Mouse (Mus musculus) liver, embryonic 16.5 days (tissue): ENCODE data around the gene Emsy. TPM values are rescaled to one million over a fixed set of nuclear protein-coding genes. Genes with fewer than 3 reads are reported as not detected.
A peak's percentile ranks its signal among the peaks of the same experiment; 100 is the strongest.

Experiments used
- ATAC-seq: fragments of 200-750 bp; cut with Nextera tagmentation; 2 replicates; pipeline ENCODE4 v1.8.0; 2017; ENCODE audit warnings: low read depth, mild to moderate bottlenecking, moderate number of reproducible peaks, moderate library complexity
- H3K27ac ChIP-seq: fragments of 300-500 bp; sonication (generic); 2 replicates; pipeline ENCODE4 v1.5.1; 2014; ENCODE audit warnings: mild to moderate bottlenecking, low read length
- H3K27me3 ChIP-seq: fragments of 300-500 bp; sonication (generic); 2 replicates; pipeline ENCODE4 v1.6.1; 2014; ENCODE audit warnings: low read depth, low read length, mixed read lengths; ENCODE audit not compliant: control insufficient read depth, insufficient read depth
- H3K36me3 ChIP-seq: fragments of 300-500 bp; sonication (generic); 2 replicates; pipeline ENCODE4 v1.6.1; 2014; ENCODE audit warnings: mild to moderate bottlenecking; ENCODE audit not compliant: control insufficient read depth, insufficient read depth
- H3K4me1 ChIP-seq: fragments of 300-500 bp; sonication (generic); 2 replicates; pipeline ENCODE4 v1.6.1; 2014; ENCODE audit warnings: low read depth, low read length, mixed read lengths; ENCODE audit not compliant: control insufficient read depth
- H3K4me2 ChIP-seq: fragments of 300-500 bp; sonication (generic); 2 replicates; pipeline ENCODE4 v1.6.1; 2014; ENCODE audit warnings: low read depth, low read length, mixed read lengths
- H3K4me3 ChIP-seq: fragments of 300-500 bp; sonication (generic); 2 replicates; pipeline ENCODE4 v1.5.1; 2014; ENCODE audit warnings: low read depth, mild to moderate bottlenecking, low read length
- H3K9ac ChIP-seq: fragments of 300-500 bp; sonication (generic); 2 replicates; pipeline ENCODE4 v1.6.1; 2014; ENCODE audit warnings: low read depth, low read length
- H3K9me3 ChIP-seq: fragments of 300-500 bp; sonication (generic); replicated peaks from 2 replicates; pipeline ENCODE4 v1.6.1; 2016; ENCODE audit warnings: low read length; ENCODE audit not compliant: control insufficient read depth
- WGBS: fragments of 180-500 bp; shearing (Covaris S2); extraction: QIAGEN DNeasy Blood & Tissue Kit; methylation state at CpG from one replicate; pipeline ENCODE4 v1.1.7; 2014; ENCODE audit not compliant: insufficient replicate concordance; 5-methylcytosine and 5-hydroxymethylcytosine counted together
- polyA plus RNA-seq: library from polyadenylated mRNA; unstranded; fragments of >200 nt; fragmentation: Nextera tagmentation; extraction: Ambion mirVana; gene quantifications from 2 replicates; pipeline ENCODE4 v1.2.1, GENCODE M21; 2015

Gene Emsy
- polyA plus RNA-seq, 1 experiment from 2014 or later, result 7.4 TPM

DNA sequence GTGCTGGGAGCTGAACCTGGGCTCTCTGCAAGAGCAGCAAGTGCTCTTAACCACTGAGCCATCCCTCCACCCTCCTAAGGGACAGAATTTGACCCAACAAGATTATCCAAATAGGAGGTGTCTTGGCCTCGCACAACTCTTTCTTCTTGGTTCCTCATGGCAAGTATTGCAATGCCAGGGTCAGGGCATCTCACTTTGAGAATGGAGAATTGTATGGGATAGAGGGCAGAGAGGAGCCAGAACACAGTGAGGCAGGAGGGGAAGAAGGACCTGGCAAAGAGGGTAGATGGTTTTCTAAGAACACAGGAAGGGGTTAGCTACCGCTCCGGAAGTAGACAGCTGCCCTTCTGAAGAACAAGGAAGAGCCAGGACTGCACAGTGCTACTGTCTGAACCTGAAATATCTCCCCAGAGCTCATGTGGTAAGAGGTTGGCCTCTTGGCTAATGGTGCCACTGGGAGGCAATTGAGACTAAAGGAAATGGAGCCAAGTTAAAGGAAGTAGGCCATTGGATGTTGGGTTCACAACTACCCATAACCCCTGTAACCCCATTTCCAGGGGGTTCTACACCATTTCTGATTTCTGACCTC is 80.8 kb downstream of the Emsy start:
- no peak for ATAC-seq
- 77% methylated on average over 3 of the region's 3 CpGs for WGBS
- Histone ChIP-seq H3K27me3 (no peaks in the 10 kb centered on the region), H3K36me3 (no peaks in the 10 kb centered on the region), H3K4me2 (no peak overlapping the region), H3K27ac (no peak overlapping the region), H3K9me3 (no peaks in the 10 kb centered on the region), H3K4me3 (no peak overlapping the region), H3K9ac (no peak overlapping the region), H3K4me1 (no peaks in the 10 kb centered on the region)

DNA sequence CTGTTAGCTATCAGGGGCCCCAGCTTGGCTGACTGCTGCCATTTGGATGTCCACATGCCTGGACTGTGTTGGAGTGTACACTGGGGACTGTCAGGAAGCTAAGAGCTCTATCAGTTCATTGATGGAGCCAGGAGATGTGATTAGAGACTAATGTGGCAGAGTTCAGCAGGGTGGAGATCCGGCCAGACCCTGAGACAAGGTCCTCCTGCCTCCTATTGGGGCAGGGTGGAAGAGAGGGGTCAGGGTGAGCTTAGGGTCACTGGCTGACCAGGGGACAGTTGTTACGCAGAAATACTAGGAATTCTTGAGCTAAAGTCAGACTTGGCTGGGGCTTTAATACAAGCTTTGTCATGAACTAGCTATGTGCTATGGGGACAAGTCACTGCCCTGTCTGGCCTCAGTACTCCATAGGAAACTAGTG is 81.8 kb downstream of the Emsy start:
- Histone ChIP-seq H3K4me3 (no peak overlapping the region), H3K36me3 (no peaks in the 10 kb centered on the region), H3K9ac (no peak overlapping the region), H3K4me1 (no peaks in the 10 kb centered on the region), H3K4me2 (no peak overlapping the region), H3K27me3 (no peaks in the 10 kb centered on the region), H3K9me3 (no peaks in the 10 kb centered on the region), H3K27ac (no peak overlapping the region)
- ATAC-seq, result 0 out of 2 replicates have a peak, but pooled peaks have one; percentile 12
- WGBS, result 62% methylated on average over 2 of the region's 2 CpGs

DNA sequence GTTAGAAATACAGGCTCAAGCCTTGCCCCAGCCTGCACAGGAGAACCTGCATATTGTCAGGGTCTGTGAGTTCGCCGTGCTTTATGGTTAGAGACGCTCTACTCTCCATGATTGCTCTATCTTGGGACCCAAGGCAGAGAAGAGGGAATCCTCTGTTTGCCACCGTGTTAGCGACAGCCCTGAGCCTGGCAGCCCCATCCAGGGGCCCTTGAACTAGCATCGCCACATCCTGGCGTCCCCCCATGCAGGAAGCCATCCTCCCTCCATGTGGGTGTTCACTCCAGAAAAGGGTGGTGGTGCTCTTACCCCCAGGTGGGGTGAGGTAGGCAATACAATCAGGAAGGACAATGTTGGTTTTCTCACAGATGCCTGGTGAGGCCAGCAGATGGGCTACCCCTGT is 82.3 kb downstream of the Emsy start:
- Histone ChIP-seq H3K27ac (no peak overlapping the region), H3K4me3 (no peak overlapping the region), H3K4me2 (no peak overlapping the region), H3K9ac (no peak overlapping the region), H3K36me3 (no peaks in the 10 kb centered on the region), H3K4me1 (no peaks in the 10 kb centered on the region), H3K9me3 (no peaks in the 10 kb centered on the region), H3K27me3 (no peaks in the 10 kb centered on the region)
- ATAC-seq, result no peak
- WGBS, result 70% methylated on average over 7 of the region's 7 CpGs

DNA sequence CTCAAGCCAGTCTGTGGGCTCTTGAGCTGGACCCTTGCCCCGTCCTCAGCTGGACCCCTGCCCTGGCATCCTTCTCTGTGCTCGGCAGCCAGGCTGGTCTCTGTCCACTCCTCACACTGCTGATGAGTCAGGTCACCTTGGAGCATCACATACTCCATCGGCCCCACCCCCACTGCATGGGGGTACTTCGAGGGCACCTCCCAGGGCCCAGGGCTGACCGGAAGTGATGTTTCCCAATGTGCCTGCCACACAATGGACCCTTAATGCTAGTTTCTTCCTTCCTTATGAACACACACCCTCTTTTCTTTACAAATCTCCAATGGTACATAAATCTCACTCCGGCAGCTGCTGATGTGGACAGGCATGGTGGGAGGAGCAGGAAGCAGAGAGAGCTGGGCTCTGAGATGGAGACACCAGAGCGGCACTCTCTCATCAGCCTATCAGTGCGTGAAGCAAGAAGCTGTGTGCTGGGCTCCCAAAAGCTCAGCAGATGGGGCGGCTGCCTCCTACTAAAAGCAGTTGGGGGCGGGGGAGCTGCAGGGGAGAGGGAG is 83.3 kb downstream of the Emsy start:
- peak; percentile 15; the same call in 1 of the 2 replicates for ATAC-seq
- Histone ChIP-seq H3K4me3 (no peak overlapping the region), H3K27me3 (no peaks in the 10 kb centered on the region), H3K9me3 (no peaks in the 10 kb centered on the region), H3K4me1 (no peaks in the 10 kb centered on the region), H3K4me2 (no peak overlapping the region), H3K27ac (no peak overlapping the region; the same call in 1 of the 2 replicates), H3K36me3 (no peaks in the 10 kb centered on the region), H3K9ac (no peak overlapping the region)
- 20% methylated on average over 10 of the region's 10 CpGs for WGBS

DNA sequence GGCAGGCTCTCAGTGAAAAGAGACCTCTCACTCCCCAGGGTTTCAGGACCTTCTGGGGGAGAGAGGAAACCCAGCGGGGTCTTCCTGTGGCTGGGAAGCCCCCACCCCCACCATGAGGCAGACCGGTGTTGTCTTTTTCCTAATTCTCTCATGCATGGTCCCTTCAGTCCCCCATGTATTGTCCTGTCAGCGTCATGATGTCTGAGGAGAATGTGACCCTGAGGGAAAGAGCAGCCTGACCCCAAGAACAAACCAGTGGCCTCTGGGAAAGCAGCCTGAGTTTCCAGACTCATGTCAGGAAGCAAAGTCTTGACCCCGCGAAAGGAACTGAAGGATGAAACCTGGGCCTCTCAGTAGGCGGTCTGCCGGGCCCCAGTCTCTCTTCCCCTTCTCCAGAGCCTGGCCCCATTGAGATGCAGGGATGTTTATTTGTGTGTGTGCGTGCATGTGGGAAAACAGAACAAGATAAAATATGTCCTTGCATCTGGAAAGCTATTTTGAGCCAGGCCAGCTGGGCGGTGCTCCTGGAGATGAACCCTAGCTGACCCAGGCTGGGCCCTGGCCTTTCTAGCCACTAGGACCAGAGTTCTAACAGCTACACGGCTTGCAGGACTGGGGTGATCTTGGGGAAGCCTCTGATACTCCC is 84.2 kb downstream of the Emsy start:
- Histone ChIP-seq H3K4me1 (no peaks in the 10 kb centered on the region), H3K4me3 (no peak overlapping the region), H3K9ac (no peak overlapping the region), H3K27me3 (no peaks in the 10 kb centered on the region), H3K4me2 (no peak overlapping the region), H3K9me3 (no peaks in the 10 kb centered on the region), H3K27ac (peak overlapping the region; percentile 33; the same call in 1 of the 2 replicates), H3K36me3 (no peaks in the 10 kb centered on the region)
- WGBS, result 35% methylated on average over 10 of the region's 10 CpGs
- peak; percentile 65 for ATAC-seq

DNA sequence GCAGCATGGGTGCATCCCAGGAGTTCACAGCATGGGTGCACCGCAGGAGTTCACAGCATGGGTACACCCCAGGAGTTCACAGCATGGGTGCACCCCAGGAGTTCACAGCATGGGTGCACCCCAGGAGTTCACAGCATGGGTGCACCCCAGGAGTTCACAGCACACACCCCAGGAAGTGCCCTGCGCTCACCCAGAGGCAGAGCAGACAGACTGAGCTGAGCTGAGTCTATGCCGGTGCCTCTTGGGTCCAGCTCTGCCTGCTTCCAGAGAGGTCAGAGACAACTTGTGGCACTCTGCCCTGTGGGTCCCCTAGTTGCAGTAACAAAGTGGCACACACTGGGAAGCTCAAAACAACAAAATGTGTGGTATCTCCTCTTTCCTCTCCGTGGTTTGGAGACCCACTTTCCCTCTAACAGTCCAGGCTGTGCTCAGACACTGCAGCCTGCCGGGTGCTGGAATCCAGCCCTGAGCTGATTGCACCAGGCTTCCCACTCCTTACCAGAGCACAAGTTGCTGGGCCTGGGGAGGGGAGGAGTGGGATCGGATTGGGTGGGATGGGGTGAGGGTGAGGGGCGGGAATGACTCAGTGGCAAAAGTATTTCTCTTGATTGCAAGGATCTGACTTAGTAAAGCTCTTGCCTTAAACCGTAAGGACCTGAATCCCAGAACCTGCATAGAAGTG is 85.6 kb downstream of the Emsy start:
- Histone ChIP-seq H3K9me3 (no peaks in the 10 kb centered on the region), H3K27me3 (no peaks in the 10 kb centered on the region), H3K27ac (no peak overlapping the region), H3K36me3 (no peaks in the 10 kb centered on the region), H3K4me1 (no peaks in the 10 kb centered on the region), H3K9ac (no peak overlapping the region), H3K4me3 (no peak overlapping the region), H3K4me2 (no peak overlapping the region)
- no peak for ATAC-seq
- WGBS, result 48% methylated on average over 8 of the region's 8 CpGs

DNA sequence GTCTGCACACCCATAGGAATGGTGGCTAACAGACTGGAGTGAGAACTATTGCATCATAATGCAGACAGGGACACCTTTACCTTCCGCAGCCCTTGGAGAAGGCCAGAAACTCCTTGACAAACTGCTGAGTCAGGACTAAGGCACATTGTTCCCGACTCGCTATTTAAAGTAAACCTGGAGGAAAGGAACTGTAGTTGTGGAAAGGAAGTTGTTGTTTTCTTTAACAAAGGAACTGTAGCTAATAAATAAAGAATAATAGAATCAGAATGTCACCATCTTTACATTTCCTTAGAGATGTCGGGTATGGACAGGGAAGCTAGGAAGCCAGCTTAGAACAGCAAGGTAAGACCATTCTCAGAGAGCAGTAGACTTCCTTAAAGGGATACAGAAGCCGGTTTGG is 89.5 kb downstream of the Emsy start:
- Histone ChIP-seq H3K9ac (no peak overlapping the region), H3K4me2 (no peak overlapping the region), H3K36me3 (no peaks in the 10 kb centered on the region), H3K27ac (no peak overlapping the region), H3K9me3 (no peaks in the 10 kb centered on the region), H3K27me3 (no peaks in the 10 kb centered on the region), H3K4me3 (no peak overlapping the region), H3K4me1 (no peaks in the 10 kb centered on the region)
- WGBS, result 26% methylated on average over 5 of the region's 5 CpGs
- ATAC-seq, result no peak

DNA sequence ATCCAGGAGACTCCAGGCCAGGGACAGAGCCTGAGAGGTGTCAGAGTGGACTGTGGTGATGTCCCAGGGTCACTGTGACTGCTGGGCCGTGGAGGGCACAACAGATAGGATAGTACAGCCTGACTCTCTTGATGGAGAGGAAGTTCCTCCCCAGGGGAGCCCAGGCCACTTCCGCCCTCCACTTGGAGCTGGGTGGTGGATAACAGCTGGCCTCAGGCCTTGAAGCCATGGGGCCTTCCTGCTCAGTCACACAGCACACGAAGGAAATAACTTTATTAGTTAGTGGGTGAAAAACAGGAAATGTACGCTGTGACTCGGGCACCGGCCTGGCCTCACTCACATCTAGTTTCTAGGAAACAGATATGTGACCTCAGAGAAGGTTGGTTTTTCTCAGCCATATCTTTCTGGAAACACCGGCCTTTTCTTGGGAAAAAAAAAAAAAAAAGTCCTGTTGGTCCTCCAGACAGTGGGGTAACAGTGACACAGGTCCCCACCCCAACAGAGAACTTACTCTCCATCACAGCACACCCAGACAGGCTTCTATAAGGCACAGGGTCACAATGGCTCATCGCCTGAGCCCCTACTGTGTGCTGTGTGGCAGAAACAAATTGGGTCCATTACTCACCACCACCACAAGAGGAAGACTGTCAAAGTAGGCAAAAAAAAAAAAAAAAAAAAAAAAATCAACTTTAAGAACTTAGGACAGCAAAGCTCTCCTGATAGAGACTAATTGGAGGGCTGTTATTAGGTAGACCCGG is 91.8 kb downstream of the Emsy start:
- H3K36me3 ChIP-seq, result no peaks in the 10 kb centered on the region
- no peak overlapping the region for H3K9ac ChIP-seq
- H3K4me3 ChIP-seq, result no peak overlapping the region
- H3K9me3 ChIP-seq, result no peaks in the 10 kb centered on the region
- H3K4me2 ChIP-seq, result no peak overlapping the region
- no peaks in the 10 kb centered on the region for H3K4me1 ChIP-seq
- H3K27me3 ChIP-seq, result no peaks in the 10 kb centered on the region
- H3K27ac ChIP-seq, result peak overlapping the region; percentile 33; the same call in 1 of the 2 replicates
- 23% methylated on average over 9 of the region's 9 CpGs for WGBS
- peak; percentile 82 for ATAC-seq
